Mouse (Mus musculus) ES-E14 (cell line): ENCODE data around the gene Fam20b.
A peak's percentile ranks its signal among the peaks of the same experiment; 100 is the strongest.

Source experiments
- CHD2 ChIP-seq: IDR thresholded peaks from 2 replicates; pipeline ENCODE4 v1.6.1; 2014; ENCODE audit warnings: mild to moderate bottlenecking, low read depth, low read length, inconsistent platforms
- HCFC1 ChIP-seq: IDR thresholded peaks from 2 replicates; pipeline ENCODE4 v1.6.1; 2012; ENCODE audit warnings: low read length, inconsistent platforms, borderline replicate concordance; ENCODE audit not compliant: insufficient read depth
- MAFK ChIP-seq: IDR thresholded peaks from 2 replicates; pipeline ENCODE4 v1.6.1; 2014; ENCODE audit warnings: mild to moderate bottlenecking, low read depth, low read length, inconsistent platforms; ENCODE audit not compliant: insufficient read depth
- ZC3H11A ChIP-seq: IDR thresholded peaks from 2 replicates; pipeline ENCODE4 v1.6.1; 2012; ENCODE audit warnings: low read depth, mild to moderate bottlenecking, inconsistent platforms, low read length, borderline replicate concordance
- ZNF384 ChIP-seq: IDR thresholded peaks from 2 replicates; pipeline ENCODE4 v1.6.1; 2012; ENCODE audit warnings: low read depth, low read length, inconsistent platforms

DNA sequence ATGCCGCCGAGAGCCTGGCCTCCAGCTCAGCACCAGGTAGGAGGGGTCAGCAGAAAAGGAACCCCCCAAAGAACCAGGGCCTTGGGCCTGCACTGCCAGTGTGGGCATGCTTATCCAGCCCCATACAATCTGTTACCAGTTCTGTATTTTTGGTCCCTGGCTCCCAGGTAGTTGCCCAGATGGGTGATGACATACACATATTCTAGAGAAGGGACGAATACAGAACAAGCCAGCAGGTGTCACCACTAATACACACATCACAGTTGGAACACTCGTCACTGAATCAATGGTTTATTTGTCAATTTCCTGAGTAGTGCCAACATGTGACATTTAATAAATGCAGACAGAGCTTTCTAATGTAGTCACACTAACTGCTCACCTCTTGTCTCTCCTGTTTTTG lies 78.3 kb downstream of the Fam20b start:
- TF ChIP-seq HCFC1 (no peak), CHD2 (no peak), ZC3H11A (0 out of 2 replicates have a peak, but pooled peaks have one; percentile 9), ZNF384 (no peak), MAFK (no peak)
